Mouse (Mus musculus): ENCODE data around the gene Tcf3. TPM values are rescaled to one million over a fixed set of nuclear protein-coding genes. Genes with fewer than 3 reads are reported as not detected.

Tcf3 gene
- 960 and 1,205 TPM in 2 replicates for polyA plus RNA-seq (2012)

DNA sequence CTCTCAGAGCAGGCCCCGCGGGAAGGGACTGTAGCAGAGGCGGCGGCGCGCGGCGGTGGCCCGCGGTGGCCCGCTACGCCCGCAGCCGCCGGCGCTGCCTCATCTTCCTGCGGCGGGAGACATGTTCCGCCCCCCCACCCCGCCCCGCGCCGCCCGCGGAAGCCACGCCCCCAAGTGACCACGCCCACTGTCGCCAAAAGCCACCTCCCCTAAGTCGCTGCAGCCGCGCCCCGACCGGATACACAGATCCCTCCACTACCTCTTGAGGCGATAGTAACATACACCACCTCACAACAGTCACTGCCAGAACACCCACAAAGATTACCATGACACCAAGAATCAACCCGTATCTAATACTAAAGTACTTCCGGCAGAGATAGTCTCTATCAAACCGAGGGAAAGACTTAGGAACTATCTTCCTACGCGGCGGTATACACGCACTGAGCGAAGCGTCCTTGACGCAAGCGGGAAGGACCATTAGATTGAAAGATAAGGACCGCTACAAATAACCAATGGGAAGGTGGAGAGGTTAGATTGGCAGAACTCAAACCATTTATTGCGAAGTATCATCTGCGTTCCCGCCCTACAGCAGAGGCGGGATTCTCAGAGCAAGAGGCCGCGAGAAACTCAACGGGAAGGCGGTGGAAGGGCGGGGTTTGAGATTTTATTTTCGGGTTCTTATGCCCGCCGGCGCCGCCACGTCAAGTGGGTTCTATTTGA is at the start of gene Tcf3:
Gene Tcf3, minus strand, starts transcription at position 135 of the 720 bp plus-strand sequence.
- TF ChIP-seq GATA1 (IDR thresholded peaks at IDR 0.05; ENCODE audit: low read length), result peak; percentile 53

DNA sequence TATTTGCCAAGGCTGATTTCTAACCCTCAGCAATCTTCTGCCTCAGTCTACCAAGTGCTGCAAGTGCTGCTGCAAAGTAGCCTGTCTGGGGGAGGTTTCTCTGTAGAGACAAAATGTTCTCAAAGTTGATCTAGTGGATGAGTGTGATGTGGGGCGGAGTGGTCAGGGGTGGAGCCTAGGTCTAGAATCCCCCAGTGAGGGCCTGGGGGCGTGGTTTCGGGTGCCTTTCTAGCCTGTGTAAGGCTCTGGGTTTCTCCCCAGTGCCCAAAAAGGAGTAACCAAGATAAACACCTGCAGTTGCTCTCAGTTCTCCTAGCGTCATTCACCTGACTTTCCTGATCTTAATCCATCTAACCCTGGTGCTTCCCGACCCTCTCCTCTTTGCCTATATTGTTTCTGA is 47.6 kb upstream of the Tcf3 start:
- TF ChIP-seq GATA1 (IDR thresholded peaks at IDR 0.05; ENCODE audit: low read length), result no peak

DNA sequence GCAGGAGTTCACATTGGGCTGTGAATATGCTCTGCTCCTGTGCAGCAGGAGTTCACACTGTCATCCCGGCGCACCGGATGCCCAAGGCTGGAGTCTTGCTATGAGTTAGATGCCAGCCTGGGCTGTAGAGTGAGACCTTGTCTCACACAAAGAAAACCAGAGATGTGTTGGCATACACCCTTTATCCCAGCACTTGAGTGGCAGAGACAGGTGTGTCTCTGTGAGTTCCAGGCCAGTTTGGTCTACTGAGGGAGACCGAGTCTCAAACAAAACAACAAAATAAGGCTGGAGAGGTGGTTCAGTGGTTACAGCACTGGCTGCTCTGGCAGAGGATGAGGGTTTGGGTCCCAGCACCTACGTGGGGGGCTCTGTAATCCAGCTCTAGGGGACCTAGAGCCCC is 45.1 kb upstream of the Tcf3 start:
- no peak for TF ChIP-seq GATA1 (IDR thresholded peaks at IDR 0.05; ENCODE audit: low read length)

DNA sequence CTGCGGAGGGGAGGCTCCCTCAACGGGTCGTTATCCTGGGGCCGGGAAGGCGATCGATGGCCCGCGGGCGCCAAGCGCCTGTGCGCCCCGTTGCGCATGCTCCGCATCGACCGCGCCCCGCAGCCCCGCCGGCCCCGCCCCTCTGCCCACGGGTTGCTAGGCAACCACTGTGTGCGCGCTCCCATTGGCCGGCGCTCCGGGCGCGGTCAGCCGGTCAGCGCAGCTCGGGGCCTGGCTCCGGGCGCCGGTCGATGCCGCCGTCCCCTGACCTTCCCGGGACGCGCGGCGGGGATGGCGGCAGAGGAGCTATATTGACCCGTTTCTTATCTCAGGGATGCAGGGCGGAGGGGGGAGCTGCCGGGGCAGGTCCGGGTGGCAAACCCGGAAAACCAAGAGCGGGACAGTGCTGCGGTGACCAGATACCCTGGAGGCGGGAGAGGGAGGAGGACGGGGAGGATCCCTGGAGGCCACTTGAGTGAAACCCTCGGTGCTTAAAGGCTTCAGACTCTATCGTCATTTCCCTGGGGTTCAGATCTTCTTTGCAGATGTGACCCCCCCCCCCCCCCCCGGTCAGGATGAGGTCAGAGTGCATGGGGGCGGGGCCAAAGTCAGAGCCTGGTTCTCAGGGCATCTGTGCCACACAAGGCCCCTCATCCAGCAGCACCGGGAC is 42.0 kb upstream of the Tcf3 start:
- no peak for TF ChIP-seq GATA1 (IDR thresholded peaks at IDR 0.05; ENCODE audit: low read length)

DNA sequence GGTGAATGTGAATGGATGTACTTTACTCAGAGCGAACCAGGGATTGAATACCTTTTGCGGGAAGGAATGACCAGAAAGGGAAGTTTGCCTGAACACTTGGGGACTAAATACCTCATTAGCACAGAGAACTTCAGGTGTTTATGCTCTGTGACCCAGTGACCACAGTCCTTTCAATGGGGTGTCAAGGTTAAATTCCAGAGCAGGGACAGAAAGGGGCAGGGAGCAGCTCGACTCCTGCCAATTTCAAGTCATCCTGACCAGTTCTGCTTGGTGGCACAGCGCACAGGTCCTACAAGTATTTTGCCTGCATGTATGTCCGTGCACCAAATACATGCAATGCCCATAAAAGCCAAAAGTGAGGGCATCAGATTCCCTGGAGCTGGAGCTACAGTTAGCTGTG is 31.6 kb upstream of the Tcf3 start:
- TF ChIP-seq GATA1 (IDR thresholded peaks at IDR 0.05; ENCODE audit: low read length), result no peak

DNA sequence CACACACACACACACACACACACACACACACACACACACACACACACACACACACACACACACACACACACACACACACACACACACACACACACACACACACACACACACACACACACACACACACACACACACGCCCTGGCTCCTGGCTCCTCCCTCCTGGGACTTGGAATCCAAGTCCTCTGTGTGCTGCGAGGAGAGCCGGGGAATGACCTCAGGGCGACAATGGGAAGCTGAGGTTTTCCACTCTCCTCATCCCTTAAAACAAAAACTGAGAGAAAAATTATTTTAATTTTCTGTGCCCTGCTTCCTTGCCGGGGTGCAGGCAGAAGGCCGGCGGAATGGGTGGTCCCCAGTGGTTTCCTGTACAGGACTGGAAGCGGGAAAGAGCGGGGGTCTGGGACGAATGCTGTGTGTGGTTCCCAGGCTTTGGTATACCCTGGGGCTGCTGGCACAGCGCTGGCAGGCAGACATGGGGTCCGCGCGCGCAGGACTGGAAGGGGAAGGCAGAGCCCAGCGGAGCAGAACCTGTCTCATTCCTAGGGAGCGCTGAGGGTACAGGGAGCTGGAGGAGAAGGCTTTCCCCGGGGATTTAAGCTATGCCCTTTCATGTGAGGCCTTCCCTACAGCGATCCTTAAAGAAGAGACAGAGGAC is 31.1 kb upstream of the Tcf3 start:
- no peak for TF ChIP-seq GATA1 (IDR thresholded peaks at IDR 0.05; ENCODE audit: low read length)

DNA sequence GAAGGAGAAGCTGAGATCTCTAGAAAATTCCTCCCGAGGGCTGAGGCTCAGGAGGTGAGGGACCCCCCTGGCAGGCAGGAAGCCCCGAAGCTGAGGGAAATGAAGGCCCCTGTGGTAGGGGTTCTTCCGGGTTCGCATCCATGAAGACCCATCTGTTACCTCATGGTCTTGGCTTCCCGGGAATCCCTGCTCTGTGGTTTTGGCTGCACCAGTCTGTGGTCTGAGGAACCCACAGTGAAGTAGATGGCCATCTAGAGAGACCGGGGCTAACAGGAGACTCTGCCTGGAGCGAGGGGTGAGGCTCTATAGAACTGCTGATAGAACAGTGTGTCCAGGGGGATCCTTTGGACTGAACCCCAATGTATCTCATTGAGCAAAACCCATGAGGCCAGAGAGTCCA is 27.9 kb upstream of the Tcf3 start:
- no peak for TF ChIP-seq GATA1 (IDR thresholded peaks at IDR 0.05; ENCODE audit: low read length)

DNA sequence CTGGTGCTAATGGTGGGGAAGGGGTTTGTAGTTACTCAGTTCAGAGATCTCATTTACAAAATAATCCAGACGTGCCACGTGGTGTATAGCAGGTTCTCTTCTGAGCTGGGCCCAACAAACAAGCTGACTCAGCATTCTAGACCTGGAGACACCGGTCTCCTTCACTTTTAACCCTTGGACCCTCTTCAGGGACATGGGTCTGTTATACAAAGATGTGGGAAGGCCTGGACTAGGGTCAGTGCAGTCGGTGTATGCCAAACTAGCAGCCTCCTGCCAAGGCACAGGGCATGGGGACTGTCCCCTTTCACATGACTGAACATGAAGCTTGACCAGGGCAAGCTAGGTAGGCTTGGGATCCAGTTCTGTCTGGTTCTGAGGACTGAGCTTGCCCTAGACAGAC is 26.9 kb upstream of the Tcf3 start:
- no peak for TF ChIP-seq GATA1 (IDR thresholded peaks at IDR 0.05; ENCODE audit: low read length)

DNA sequence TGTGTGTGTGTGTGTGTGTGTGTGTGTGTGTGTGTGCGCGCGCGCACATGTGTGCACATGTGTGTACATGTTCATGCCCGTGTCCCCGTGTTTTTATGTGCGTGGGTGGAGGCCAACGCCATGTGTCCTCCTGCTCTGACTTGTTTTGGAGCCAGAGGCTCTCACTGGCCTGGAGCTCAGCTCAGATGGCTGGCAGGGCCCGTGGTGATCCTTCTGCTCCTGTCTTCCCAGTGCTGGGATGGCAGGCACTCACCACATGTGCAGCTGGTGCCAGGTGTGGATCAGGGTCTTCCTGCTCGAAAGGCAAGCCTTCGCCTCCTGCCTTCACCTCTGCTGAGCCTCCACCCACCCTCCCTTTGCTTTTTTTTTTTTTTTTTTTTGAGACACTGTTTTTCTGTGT is 26.2 kb upstream of the Tcf3 start:
- no peak for TF ChIP-seq GATA1 (IDR thresholded peaks at IDR 0.05; ENCODE audit: low read length)

DNA sequence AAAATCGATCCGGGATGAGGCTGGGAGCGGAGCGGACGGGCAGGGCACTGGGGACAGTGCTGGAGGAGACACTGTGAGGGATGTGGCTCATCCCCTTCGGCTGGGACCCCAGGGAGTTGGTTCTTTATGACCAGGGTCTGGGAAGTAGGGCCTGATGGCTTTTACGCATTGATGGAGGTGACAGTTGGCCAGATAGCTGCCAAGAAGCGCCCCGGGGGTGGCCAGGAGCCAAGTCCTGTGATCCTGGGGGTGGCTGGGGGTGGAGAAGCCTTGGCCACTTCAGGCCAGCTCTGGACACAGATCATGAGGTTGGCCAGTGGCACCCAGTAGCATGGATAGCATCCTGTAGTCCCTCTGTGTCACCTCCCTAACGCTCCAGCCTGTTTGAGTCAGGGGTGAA is 25.8 kb upstream of the Tcf3 start:
- no peak for TF ChIP-seq GATA1 (IDR thresholded peaks at IDR 0.05; ENCODE audit: low read length)

DNA sequence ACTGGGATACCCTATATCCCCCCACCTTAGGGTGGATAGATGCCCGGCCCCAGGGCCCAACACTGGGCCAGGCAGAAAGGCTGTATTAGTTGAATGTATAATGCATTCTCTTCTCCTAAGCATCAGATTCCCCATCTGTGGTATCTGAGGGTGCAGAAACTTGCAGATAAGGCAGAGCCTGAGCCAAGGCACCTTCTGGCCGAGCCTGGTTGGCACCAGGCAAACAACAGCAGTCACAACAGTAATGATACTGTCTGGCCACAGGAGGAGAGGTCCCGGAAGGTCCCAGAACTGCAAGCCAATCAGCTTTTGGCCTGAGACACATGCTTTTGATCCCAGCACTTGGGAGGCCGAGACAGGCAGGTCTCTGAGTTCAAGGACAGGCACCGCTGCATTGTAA is 22.2 kb upstream of the Tcf3 start:
- TF ChIP-seq GATA1 (IDR thresholded peaks at IDR 0.05; ENCODE audit: low read length), result no peak

DNA sequence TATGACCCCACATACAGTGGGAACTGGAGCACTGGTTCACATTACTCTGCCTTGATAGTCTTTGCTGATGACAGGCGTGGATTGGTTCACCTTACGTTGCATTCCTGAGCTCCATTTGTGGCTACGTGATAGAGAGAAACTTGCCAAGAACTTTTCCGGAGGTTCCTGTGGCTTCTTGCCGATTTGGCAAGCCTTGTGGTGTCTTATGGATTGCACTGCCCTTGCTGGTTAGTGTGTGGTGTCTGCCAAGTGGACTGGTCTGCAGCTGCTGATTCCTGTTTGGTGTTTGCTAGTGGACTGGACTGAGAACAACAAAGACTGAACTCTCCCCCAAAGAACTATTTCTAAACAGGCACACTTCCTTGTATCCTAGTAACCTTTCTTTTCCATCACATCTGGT is 21.3 kb upstream of the Tcf3 start:
- TF ChIP-seq GATA1 (IDR thresholded peaks at IDR 0.05; ENCODE audit: low read length), result no peak

DNA sequence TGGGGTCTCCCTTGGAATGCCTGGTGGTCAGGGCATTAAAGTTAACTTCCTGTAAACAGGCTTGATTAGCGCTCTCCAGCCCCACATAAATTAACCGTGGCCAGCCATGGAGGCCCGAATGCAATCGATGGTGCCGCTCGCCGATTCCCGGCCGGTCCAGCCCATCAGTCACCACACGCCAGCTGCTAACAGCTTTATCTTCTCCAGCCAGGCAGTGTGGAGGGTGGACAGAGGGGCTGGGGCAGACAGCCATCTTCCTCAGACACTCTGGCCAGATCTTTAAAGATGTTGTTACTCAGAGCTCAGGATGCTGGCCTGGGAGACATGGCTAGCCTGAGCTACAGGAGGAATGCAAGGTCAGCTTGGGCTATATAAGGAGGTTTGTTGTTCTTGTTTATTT is 20.2 kb upstream of the Tcf3 start:
- TF ChIP-seq GATA1 (IDR thresholded peaks at IDR 0.05; ENCODE audit: low read length), result no peak

DNA sequence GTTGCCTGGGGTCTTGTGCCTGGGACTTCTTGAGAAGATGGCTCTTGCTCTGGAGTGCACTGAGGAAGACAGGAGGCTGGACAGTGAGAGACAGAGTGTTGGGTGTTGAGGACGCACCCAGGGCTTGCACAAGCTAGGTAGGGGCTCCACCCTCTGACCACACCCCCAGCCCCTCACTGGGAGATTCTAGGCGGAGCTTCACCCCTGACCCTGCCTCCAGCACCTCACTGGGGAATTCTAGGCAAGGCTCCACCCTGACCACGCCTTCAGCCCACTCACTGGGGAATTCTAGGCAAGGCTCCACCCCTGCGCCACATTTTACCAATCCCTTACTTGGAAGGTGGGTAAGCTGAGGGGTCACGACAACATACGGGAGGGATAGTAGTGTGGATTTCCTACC is 17.2 kb upstream of the Tcf3 start:
- no peak for TF ChIP-seq GATA1 (IDR thresholded peaks at IDR 0.05; ENCODE audit: low read length)

DNA sequence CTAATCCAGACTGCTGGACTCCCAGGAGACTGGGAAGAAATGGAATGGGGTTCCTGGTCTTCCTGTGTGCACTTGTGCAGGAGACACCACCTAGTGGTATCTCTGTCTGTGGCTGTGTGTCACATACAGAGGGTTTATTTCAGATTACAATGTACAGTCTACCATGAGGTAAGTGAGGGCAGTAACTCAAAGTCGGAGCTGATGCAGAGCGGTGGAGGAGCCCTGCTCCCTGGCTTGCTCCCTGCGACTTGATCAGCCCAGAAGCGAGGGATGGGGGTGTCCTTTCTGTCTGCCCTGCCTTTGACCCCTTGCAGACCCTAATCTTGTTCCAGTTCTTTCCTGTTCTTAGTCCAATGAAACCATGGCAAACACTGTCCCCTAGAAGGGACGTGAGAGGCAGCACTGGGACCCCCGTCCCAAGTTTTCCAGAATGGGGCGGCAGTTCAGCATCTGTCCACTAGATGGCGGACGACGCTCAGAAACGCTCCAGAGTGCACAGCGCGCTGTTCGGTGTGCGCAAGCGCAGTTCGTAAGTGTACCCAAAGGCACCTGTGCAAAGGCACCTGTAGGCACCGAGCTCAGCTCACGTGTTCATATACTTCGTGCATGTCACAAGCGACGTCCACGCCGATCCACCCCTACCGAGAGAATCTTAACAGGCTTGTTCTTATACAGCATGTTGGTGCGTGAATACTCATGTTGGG is 12.6 kb upstream of the Tcf3 start:
- TF ChIP-seq GATA1 (IDR thresholded peaks at IDR 0.05; ENCODE audit: low read length), result no peak

DNA sequence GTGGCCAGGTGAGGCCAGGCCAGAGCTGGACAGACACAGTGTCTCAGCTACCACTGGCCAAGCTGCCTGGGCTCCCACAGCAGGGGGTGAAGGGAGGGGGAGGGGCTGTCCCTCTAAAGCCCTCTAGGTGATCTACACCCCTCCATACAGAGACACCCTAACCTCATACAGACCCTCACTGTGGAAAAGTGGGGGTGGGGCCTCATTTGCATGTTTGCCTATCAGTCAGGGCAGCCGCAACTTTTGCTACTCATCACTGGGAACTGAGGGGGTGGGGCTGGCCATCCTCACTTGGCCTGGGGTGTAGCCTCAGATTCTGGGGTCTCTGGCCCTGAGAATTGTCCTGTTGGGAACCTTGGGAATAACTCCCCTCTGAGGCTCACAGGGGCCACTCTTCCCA is 11.6 kb upstream of the Tcf3 start:
- TF ChIP-seq GATA1 (IDR thresholded peaks at IDR 0.05; ENCODE audit: low read length), result no peak

All from G1E-ER4 (cell line).